Mouse (Mus musculus) E14TG2a.4 (cell line): ENCODE results near the gene Dapl1.

Source experiments
- CTCF ChIP-seq: conservative IDR thresholded peaks from 2 replicates; pipeline ENCODE4 v1.5.1; 2014; ENCODE audit warnings: low read length
- POU5F1 ChIP-seq: IDR thresholded peaks from 2 replicates; pipeline ENCODE4 v1.6.1; 2014; ENCODE audit warnings: low read length, borderline replicate concordance

- TF ChIP-seq CTCF (no peak), POU5F1 (no peak)
These were observed 20.8 kb upstream of the Dapl1 start for GRCm38 (mm10) chr2:59463428-59464182.
